Mouse (Mus musculus) heart, postnatal 0 days (tissue): Measurements from ENCODE around the gene Col10a1. TPM values are rescaled to one million over a fixed set of nuclear protein-coding genes. Genes with fewer than 3 reads are reported as not detected.
A peak's percentile ranks its signal among the peaks of the same experiment; 100 is the strongest.
"Not testable (repeated sequence)": the region's sequence is repeated elsewhere in the genome, so short reads cannot be mapped to it uniquely, and the experiment has no call there.

Source experiments
- ATAC-seq: fragments of 200-750 bp; cut with Nextera tagmentation; 2 replicates; pipeline ENCODE4 v1.8.0; 2017; ENCODE audit warnings: low read depth, moderate number of reproducible peaks, moderate library complexity; ENCODE audit not compliant: insufficient read depth
- DNase-seq: peaks from one replicate; pipeline ENCODE4 v3.0.0-alpha.2; 2016; ENCODE audit warnings: low spot score
- H3K27ac ChIP-seq: fragments of 300-500 bp; sonication (generic); 2 replicates; pipeline ENCODE4 v1.5.1; 2014; ENCODE audit warnings: low read depth, mild to moderate bottlenecking
- H3K27me3 ChIP-seq: fragments of 300-500 bp; sonication (generic); 2 replicates; pipeline ENCODE4 v1.6.1; 2014; ENCODE audit warnings: low read length, mixed read lengths; ENCODE audit not compliant: control insufficient read depth, insufficient read depth
- H3K36me3 ChIP-seq: fragments of 300-500 bp; sonication (generic); replicated peaks from 2 replicates; pipeline ENCODE4 v1.6.1; 2014; ENCODE audit warnings: low read length, mixed read lengths; ENCODE audit not compliant: control insufficient read depth, insufficient read depth
- H3K4me1 ChIP-seq: fragments of 300-500 bp; sonication (generic); 2 replicates; pipeline ENCODE4 v1.6.1; 2014; ENCODE audit warnings: antibody characterized with exemption; ENCODE audit not compliant: control insufficient read depth, insufficient read depth
- H3K4me2 ChIP-seq: fragments of 300-500 bp; sonication (generic); 2 replicates; pipeline ENCODE4 v1.6.1; 2014; ENCODE audit warnings: low read depth, mild to moderate bottlenecking, low read length, moderate library complexity
- H3K4me3 ChIP-seq: fragments of 300-500 bp; sonication (generic); 2 replicates; pipeline ENCODE4 v1.5.1; 2014; ENCODE audit warnings: low read depth, low read length
- H3K9ac ChIP-seq: fragments of 300-500 bp; sonication (generic); replicated peaks from 2 replicates; pipeline ENCODE4 v1.6.1; 2014; ENCODE audit warnings: low read depth, low read length, mixed read lengths
- H3K9me3 ChIP-seq: fragments of 300-500 bp; sonication (generic); replicated peaks from 2 replicates; pipeline ENCODE4 v1.6.1; 2016; ENCODE audit warnings: low read length; ENCODE audit not compliant: control insufficient read depth
- CTCF ChIP-seq: IDR thresholded peaks from 2 replicates; pipeline ENCODE4 v1.5.1; 2016; ENCODE audit warnings: antibody characterized with exemption, control low read depth, low read depth
- EP300 ChIP-seq: IDR thresholded peaks from 2 replicates; pipeline ENCODE4 v1.6.1; 2016; ENCODE audit warnings: antibody characterized with exemption, low read depth
- WGBS: fragments of 180-500 bp; shearing (Covaris S2); extraction: QIAGEN DNeasy Blood & Tissue Kit; methylation state at CpG from one replicate; pipeline ENCODE4 v1.1.7; 2014; 5-methylcytosine and 5-hydroxymethylcytosine counted together
- polyA plus RNA-seq: library from polyadenylated mRNA; unstranded; fragments of >200 nt; fragmentation: Nextera tagmentation; extraction: Ambion mirVana; gene quantifications from 2 replicates; pipeline ENCODE4 v1.2.1, GENCODE M21; 2015
- total RNA-seq: library from RNA; depleted of rRNA; stranded (reverse); fragments of >200 nt; gene quantifications from 2 replicates; pipeline ENCODE4 v1.2.3, GENCODE M21; 2014; ENCODE audit warnings: low replicate concordance; rRNA removed

Col10a1 gene
- total and polyA plus RNA-seq, 2 experiments from 2014 or later: 0.08 TPM; not detected in 1

GRCm38 (mm10) chr10:34431783-34432182 lies 42.0 kb downstream of the Col10a1 start:
- TF ChIP-seq EP300: no peak
- peak; percentile 60 for TF ChIP-seq CTCF
- Histone ChIP-seq H3K27ac (no peak overlapping the region), H3K4me2 (no peak overlapping the region), H3K9ac (no peak overlapping the region), H3K36me3 (no peaks in the 10 kb centered on the region), H3K27me3 (no peaks in the 10 kb centered on the region), H3K4me1 (no peaks in the 10 kb centered on the region), H3K9me3 (no peaks in the 10 kb centered on the region), H3K4me3 (no peak overlapping the region)
- DNase-seq (peak; percentile 13), ATAC-seq (no peak)

DNA sequence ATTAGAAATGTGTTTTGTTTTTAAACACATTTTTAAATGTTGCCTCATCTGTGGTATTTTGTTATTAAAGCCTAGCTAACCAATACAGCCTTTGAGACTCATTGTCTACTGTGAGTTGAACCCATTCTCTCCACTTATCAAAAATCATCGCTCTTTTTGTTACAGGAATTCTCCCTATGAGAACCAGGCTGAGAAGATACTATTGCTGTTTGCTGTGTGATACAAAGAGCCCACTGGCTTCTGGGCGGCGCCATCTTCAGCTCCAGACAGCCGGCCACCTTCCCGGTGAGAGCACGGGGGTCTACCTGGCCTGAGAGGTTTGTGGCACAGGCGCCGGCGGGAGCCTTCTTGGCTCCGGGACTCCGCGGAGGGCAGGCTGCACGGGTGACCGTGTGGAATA lies 44.4 kb downstream of the Col10a1 start:
- not testable (repeated sequence) for H3K4me3 ChIP-seq, H3K36me3 ChIP-seq, H3K4me2 ChIP-seq, H3K4me1 ChIP-seq, DNase-seq, ATAC-seq, H3K27ac ChIP-seq, H3K27me3 ChIP-seq, H3K9me3 ChIP-seq, H3K9ac ChIP-seq
- WGBS: 92% methylated on average over 6 of the region's 14 CpGs

Other genes starting within 250 kb of the Col10a1 start
- gene Dse, start 182.3 kb upstream of the Col10a1 start, total RNA-seq: 19.5 and 36.9 TPM in 2 replicates
- 5.8 and 6.1 TPM in 2 replicates for gene Dse, start 182.3 kb upstream of the Col10a1 start, polyA plus RNA-seq
- gene Tspyl1, start 107.8 kb upstream of the Col10a1 start, total RNA-seq: 56.3 and 62.1 TPM in 2 replicates
- gene Tspyl1, start 107.8 kb upstream of the Col10a1 start, polyA plus RNA-seq: 61.2 and 69.1 TPM in 2 replicates
- gene Tspyl4, start 92.5 kb upstream of the Col10a1 start, total RNA-seq: 28.6 and 29.8 TPM in 2 replicates
- 14.2 and 15.4 TPM in 2 replicates for gene Tspyl4, start 92.5 kb upstream of the Col10a1 start, polyA plus RNA-seq
- gene Nt5dc1, start 28.6 kb downstream of the Col10a1 start, total RNA-seq: 0.42 and 6.8 TPM in 2 replicates
- 6.3 and 7.5 TPM in 2 replicates for gene Nt5dc1, start 28.6 kb downstream of the Col10a1 start, polyA plus RNA-seq
- gene Frk, start 93.4 kb downstream of the Col10a1 start, total RNA-seq: 0.97 and 3.5 TPM in 2 replicates
- 2.4 and 2.8 TPM in 2 replicates for gene Frk, start 93.4 kb downstream of the Col10a1 start, polyA plus RNA-seq